Mouse (Mus musculus) adrenal gland, adult (tissue): ENCODE data around the gene Tent4a.

ENCODE experiments used
- DNase-seq, 2 experiments: peaks; one replicate each; pipeline ENCODE4 v3.0.0; 2022 to 2023; ENCODE audit warnings: low spot score in 1 of 2; ENCODE audit not compliant: inconsistent age in 2 of 2

Tent4a gene

DNA sequence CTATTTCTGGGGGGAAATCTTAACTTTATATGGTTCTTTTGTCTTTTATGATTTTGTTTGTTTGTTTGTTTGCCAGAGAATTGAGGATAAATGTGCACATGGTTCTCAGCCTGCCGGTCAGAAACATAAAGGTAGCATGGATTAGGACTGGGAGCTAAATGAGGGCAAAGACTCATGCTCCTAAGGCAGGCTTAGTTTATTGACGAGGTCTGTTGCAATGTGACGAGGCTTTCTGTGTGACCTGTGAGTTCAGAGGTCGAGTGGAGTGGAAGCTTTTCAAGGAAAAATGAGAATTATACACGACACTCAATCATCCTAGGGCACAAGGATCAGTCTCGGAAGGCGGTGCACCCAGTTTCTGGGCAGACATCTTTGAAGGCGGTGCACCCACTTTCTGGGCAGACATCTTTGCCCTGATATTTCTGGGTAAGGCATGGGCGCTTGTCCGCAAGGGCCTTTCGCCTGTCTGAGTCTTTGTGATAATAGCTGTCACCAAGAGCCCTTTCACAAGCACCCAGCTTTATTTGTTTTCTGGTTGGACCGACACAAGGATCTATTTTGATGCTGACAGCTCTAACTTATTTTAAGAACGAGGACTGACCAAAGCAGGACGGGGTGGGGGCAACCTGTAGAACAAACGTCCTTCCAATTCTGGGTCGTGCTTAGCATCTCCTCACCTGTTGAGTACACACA, 13.2 kb upstream of the Tent4a start:
- no peak for DNase-seq

DNA sequence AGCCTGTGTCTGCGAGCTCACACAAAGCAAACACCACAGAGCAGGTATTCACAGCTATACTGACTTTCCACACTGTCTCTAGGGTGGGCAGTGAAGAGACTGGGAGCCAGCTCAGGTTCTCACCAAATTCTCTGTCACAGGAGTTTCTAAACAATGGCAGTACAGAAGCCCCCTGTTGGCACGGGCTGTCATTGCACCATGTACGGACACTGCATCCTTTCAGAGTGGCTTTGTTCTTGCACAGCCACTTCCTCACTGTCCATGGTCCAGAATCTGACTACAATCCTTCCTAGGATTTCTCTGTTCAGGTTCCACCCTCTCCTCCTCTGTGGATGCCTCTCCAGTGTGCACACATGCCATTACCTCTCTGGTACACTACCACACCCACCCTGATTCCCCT, 10.6 kb upstream of the Tent4a start:
- DNase-seq: peak in 1 of 2 experiments; percentile 72

DNA sequence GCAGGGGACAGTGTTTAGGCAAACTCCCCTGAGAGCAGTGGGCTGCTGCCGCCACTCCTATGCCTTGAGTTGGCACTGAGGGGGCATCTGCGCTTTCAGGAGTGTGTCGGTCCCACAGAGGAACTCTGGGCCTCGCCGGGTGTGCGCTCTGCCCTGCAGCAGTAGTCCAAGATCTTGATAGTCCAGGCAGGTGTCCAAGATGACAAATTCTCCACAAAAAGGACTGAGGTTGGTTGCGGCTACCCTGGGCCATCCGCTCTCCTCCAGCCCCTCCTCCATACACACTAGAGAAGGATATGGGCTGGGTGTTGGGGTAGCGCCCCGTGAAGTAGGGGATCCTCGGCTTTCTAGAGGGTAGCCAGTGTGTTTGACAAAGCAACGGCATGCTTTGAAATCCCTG, 9.2 kb upstream of the Tent4a start:
- DNase-seq: no peak

DNA sequence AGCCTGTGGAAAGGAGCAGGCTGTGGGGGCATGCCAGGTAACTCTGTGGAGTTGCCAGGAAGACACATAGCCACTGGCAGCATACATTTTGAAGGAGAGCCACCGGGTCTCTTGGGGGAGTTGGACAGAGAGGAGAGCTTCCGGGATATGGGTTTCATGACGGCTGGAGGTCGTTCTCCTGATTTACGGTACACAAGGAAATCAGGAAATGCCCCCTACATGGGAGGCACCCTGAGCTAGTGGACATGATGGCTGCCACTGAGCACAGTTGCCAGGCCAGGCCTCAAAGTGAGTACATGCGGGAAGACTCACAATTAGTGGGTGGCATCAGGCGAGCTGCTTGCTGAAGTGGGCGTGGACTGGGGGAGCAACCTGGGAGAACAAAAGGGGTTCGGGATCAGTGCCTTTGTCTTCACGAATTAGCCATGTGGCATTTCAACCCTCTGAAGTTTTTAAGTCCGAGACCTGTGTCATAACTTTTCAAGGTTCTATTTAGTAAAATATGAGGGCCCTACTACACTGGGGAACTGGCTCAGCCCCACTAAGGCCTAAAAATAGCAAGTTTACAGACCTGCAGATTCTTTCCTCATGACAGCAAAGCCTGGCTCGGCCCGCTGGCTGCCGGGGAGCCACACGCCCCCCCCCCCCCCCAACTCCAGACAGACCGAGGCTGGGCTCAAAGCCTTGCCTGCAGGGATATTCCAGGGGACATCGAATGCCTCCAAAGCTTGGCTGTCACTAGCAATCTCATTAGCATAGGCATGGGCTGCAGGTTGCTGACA, 8.3 kb upstream of the Tent4a start:
- DNase-seq: peak in 1 of 2 experiments; percentile 59

DNA sequence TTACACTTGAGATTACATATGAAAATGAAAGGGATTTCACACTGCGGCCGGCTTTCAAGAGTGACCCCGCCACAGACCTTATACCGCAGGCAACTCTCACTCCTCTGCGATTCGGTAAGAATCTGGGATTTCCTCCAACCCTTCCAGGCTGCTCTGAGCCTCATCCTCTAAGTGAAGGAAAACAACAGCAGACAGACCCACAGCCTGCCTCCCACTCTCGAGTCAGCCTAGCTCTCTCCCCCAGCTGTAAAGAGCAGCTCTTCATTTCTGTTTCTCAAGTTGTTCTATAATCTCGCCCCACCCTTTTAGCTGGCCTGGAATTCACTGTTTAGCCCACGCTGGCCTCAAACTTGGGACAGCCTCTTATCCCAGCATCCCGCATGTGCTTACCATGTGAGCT, 7.4 kb upstream of the Tent4a start:
- peak in 1 of 2 experiments; percentile 58 for DNase-seq

DNA sequence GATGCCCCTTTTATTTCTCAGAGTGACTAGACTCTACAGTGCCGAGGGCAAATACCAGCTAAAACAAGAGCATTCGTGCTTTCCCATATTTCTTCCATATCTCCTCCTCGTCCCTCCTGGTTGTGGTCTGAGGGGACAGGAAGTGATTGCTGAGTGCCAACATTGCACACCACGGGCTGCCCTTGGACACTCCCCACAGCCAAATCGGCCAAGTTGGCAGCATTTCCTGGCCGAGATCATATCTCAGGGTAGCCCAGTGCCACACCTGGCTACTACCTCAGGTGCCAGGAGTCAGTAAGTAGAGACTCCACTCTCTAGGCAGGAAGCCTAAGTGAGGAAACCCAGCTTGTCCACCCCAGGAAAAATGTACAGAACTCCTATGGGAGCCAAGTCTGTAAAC, 6.8 kb upstream of the Tent4a start:
- DNase-seq: peak in 1 of 2 experiments; percentile 67

DNA sequence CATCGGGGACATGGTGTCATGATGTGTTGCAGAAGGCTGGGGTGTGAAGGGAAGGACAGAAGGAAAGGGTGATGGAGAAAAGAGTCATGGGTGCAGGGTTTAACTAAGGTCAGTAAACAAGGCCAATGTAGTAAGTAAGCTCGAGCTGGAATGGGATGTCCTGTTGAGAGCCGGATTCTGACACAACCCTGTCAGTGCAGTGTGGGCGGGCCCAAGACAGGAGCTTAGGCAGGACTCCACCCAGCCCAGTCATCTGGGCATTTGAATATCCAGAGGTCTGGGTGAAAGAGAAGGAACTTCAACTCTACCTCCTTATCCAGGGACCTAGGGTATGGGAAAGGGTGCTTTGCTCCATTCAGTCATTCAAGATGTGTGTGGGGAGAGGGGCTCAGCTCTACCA, 3.9 kb upstream of the Tent4a start:
- DNase-seq: peak; percentile 60 to 87

DNA sequence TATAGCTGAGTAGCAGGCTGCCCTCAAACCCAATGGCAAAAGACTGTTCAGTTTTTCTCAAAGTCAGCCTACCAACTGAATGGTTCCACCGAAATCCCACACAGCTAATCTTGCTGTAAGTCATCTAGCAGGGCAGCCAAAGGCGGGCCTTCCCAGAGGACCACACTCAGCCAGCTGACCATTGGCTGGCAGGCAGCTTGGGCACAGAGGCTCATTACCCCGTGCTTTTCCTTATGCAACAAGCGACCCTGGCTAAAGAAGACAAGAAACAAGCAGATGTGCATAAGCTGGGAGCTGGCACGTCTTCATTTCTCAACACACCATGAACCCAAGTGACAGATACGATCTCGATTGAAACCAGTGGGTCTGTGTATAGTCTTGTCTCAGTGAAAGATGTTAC, 2.9 kb upstream of the Tent4a start:
- DNase-seq: peak in 1 of 2 experiments; percentile 67

DNA sequence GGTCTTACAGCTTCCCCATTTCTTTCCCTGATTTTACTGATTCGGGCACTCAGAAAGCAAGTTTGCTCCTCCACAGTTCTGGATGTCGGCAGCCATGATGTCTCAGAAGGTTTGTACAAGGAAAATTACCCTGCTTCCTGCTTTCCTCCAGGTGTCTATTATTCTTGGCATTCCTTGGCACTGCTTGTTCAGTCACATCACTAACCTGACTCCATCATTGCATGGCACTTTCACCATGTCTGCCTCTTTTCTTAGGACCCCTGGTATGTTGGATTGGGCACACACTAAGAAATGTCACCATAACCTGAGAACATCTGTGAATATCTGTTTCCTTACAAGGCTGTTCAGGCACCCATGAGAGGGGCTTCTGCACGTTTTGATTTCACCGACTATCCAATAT, 1.6 kb upstream of the Tent4a start:
- DNase-seq: peak in 1 of 2 experiments; percentile 51

DNA sequence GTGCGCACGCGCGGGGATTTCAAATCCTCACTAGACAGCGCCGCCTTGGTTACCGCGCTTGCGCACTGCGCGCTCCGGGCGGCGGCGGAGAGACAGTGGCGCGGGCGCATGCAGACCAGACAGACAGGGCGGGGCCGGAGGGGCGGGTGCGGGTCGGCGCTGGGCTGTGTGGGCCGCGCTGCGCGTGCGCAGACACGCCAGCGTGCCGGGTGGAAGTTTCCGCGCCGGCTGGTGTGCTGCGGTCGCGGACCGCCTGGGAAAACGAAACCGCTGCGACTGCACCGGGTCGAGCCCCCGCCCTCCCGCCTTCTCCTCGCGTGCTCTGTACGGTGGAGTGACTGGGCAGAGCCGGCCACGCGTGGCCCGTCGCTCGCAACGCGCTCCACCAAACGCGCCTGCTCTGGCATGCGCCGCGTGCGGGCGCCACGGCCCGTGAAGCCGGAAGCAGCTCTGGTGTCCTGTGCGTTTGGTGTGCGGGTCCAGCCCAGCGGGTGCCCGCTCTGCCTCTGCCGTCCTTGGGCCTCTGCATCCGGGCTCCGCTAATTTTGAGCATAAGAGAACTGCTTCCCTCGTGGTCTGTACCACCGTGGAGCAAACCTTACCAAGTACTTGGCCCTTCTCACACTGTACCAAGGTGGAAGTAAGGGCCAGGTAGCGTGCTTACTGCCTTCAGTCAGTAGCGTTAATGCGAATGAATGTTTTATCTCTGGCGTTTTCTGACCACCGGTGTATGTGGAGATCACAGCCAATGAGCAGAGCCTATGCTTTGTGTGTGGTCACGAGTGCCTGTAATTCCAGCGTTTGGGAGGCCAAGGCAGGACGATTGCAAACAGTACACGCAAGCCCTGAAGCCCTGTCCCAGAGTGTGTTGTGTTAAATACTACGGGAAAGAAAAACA, 486 bp upstream of the Tent4a start:
- DNase-seq: peak; percentile 99

DNA sequence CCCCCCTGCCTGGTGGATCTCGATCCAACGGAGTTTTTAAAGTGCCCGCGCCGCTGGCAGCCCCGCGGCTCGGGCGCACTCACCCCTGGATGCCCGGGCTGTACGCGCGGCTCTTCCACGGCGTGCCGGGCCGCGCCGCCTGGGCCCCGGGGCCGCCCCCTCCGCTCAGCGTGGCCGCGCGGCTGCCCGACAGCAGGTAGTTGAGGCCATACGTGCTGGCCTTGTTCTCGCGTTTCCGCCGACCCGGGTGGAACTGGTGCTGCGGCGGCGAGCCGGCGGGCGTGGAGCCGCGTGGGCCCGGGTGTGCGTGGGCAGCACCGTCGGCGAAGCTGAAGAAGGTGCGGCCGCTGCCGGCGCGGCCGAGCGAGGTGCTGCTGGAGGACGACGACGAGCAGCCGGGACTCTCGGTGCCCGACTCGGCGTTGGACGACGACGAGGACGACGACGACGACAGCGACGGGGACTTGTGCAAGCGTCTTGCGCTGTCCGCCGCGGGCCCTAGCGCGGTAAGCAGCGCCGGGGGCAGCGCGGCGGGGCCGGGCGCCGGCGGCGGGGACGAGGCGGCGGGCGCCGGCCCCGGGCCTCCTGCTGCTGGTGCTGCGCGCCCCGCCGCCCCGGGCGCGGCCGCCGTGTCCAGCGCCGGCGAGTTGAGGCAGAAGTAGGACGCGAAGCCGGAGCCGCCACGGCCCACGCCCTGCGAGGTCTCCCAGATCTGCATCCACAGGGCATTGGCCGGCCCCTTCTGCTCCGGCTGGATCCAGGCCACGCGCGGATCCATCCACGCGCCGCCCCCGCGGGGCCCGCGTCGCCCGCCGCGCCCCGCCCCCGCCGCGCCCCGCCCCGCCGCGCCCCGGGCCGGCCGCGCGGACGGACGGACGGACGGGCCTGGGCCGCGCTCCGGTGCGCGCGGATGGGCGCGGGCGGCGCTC, 748 bp downstream of the Tent4a start, which contains the start of gene Nsun2:
TSS of gene Nsun2 (plus strand) at position 342 of the 929 bp plus-strand sequence.
- DNase-seq: peak in 1 of 2 experiments; percentile 75

DNA sequence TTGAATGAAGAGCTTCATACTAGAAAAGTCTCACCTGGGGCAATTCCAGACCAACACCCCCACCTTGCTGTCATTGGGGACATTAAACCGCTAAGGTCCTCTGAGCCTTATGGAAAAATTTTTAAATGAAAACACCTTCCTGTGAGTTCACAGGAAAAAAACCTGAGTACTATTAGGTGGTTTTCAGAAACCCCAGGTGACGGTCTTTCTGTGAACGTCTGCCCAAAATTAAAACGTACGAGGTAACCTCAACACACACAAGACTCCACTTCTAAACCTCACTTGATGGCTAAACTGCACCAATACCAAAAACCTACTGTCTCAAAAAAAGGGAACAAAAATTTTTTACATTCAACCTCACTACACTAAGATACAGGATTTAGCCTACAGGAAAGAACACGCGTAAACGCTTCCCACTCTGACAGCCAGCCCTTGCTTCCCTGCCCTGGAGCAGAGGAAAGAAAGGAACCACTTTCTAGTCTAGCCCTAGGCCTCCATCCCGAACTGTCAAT, 1.5 kb downstream of the Tent4a start:
- DNase-seq: no peak

DNA sequence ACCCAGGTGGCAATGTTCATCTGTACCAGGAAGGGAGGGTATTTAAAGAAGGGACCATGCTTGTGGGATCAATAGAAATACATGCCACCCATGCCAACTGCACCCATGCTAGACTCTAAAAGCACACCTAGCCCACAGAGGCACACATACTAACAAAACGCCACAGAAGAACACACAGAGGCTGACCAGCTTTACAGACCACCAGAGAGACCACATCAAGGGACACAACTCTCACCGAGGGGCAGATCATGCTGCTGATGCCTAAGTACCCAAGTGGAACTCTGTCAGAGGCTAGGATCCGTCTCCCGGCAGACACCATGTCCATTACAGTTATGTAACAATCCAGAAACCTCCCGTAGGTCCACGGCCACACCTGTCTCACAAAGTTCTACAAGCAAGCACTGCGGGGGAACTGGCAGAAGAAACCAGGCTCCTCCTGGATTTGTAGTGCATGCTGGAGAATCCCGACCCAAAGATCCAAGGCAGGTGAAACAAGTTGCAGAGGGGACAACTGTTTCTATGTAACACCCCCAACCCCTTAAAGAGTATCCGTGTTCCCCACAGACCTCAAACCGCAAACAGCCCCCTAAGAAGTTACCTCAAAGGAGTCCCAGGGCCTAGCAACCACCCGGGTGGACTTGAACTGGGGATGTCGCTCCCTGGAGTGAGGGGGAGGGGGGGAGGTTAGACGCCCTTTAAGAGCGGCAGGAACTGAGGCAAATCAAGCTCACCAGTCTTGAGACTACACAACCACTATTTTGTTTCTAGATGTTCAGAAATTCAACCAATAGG, 2.1 kb downstream of the Tent4a start:
- peak in 1 of 2 experiments; percentile 62 for DNase-seq

DNA sequence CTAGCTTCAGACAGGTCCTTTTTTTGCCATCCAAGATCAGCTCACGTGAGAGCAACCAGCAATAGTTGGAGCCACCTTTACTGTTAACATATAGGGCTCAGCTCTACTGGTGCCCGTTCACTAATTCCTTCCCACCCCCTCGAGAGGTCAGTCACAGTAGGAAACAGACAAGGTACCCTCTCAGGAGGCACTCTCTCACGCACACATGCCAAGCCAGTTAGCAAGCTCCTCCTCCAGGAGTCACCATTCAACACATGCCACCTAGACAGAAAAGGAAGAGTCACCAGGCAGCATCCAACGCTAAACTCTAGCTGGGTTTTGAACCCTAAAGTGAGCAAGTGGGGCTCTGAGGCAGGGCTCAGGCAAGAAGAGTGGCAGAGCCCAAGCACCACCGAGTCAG, 3.0 kb downstream of the Tent4a start:
- peak in 1 of 2 experiments; percentile 53 for DNase-seq

DNA sequence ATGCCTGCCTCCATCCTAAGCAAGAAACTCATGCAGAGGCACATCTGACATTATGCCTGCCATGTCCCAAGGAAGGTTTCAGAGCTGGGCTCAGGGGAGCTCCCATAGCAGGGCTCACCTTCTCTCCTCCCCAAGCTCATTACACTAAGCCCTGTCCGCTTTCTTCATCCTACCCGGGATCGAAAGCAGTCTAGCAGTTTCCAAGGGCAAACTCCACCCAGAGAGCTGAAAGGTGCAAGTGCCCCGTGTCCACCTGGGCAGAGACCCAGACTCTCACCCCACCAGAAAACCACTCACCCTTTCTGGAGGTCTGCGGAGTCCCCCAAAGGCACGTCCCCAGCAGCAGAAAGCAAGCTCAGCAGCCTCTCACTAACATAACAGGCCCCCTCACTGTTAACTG, 3.5 kb downstream of the Tent4a start:
- peak in 1 of 2 experiments; percentile 42 for DNase-seq

DNA sequence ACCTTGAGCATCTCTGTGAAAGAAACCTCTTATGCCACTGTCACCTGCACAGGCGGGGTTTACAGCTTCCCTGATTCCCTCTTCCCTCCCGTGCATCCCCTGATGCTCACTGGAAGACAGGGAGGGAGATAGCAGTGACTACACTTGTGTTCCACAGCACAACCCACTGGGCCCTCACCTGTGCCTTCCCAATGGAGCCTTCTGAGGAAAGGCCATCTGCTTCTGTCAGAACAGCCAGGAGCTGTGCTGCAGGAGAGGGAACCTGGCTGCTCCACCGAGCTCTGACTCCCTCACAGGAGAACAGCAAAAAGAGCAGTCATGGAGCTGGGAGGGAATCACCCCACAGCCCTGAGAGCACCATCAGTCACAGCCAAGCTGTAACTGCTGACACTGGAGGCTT, 4.3 kb downstream of the Tent4a start:
- DNase-seq: peak in 1 of 2 experiments; percentile 32

DNA sequence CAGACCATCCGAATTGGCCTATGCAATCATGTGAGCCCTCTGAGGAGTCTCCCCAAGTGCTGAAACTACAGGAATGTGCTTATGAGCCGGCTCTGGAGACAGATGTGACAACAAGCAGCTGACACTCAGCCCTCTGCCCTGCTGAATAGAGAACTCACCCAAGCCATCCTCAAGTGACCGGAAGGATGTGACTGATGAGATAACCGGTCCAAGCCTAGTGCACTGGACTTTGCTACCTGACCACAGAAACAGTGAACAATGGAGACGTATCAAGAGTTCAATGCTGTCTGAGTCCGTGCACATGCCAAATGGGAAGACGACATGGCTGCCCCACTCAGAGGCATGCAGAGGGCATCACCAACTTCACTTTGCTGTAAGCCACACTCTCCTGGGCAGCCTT, 5.9 kb downstream of the Tent4a start:
- DNase-seq: peak in 1 of 2 experiments; percentile 22

DNA sequence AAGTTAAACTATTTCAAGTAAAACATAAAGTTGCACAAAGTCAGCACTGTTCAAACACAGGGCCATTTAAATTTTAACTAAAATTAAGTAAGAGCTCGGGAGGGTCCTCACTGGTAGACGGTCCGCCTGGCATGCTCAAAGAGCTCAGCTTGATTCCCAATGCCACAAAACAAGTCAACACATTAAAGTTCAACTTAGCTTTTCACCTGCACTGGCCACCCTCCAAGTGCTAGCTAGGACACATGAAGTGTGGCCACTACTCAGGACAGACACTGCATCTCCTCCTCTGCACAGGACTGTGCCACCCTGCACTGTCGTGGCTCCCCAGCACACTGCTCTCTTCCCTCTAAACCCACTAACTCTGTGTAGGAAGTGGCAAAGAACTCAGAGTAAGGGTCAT, 8.6 kb downstream of the Tent4a start:
- DNase-seq: no peak

DNA sequence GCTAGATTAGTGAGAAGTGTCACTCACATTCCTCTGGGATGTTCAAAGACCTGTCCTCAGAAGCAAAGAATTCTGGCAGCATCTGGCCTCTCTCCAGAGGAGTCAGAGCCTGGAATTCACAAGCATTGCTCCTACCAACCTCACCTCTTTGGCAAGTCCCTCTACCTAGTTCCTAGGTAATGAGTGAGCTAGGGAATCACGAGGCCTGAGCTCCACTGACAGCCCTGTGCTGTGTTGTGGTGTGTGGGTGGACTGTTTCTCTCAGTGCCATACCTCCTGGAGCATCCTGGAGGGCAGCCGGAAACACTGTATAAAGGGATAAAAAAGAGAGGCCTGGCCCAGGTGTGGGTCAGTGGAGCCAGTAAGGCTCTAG, 10.3 kb downstream of the Tent4a start:
- DNase-seq: peak in 1 of 2 experiments; percentile 39
